Mouse (Mus musculus): ENCODE measurements at regions not wholly inside any gene's neighbourhood (a gene's known extent, or its start where the extent isn't known, plus 50 kb on each side); places are given as distances from the start of the nearest gene placed in this dataset.

GRCm38 (mm10) chr3:120811901-120812300 is 359.6 kb downstream of the Rwdd3 start:
- dilution Hi-C loops (cut with MboI; ENCODE audit: extremely low pct_ligation_motif_present, extremely low pct_unique_long_range_greater_than_20kb, low sequenced_read_pairs) = no loop called here
- no peak overlapping the region for H3K4me2 ChIP-seq (ENCODE audit: insufficient read depth, low read depth, poor library complexity, severe bottlenecking)
- no peak for DNase-seq (ENCODE audit: extremely low read depth)
- H3K79me2 ChIP-seq (replicated peaks; ENCODE audit: control insufficient read depth, extremely low read depth, insufficient read depth, poor library complexity, severe bottlenecking) = no peaks in the 10 kb centered on the region
- in situ Hi-C loops (cut with MboI; ENCODE audit: low pct_ligation_motif_present, low pct_unique_long_range_greater_than_20kb, low sequenced_read_pairs) = no loop called here
- H3K27ac ChIP-seq (ENCODE audit: insufficient read depth, low read depth) = no peak overlapping the region
- no peaks in the 10 kb centered on the region for H3K4me1 ChIP-seq (ENCODE audit: control insufficient read depth in 1 of 2, insufficient read depth in 2 of 2)
- TF ChIP-seq TBP (conservative IDR thresholded peaks at IDR 0.05; ENCODE audit: low read depth, low read length) (no peak), KAT2A (IDR thresholded peaks at IDR 0.05; ENCODE audit: insufficient replicate concordance, low read length) (no peak), UBTF (IDR thresholded peaks at IDR 0.05; ENCODE audit: low read depth, low read length) (no peak), PAX5 (IDR thresholded peaks at IDR 0.05; ENCODE audit: low read length) (no peak), POLR2A (IDR thresholded peaks at IDR 0.05; ENCODE audit: low read depth, low read length) (no peak), RAD21 (IDR thresholded peaks at IDR 0.05; ENCODE audit: low read depth, low read length) (no peak), CTCF (conservative IDR thresholded peaks at IDR 0.05 in 1 of 2, IDR thresholded peaks at IDR 0.05 in 1 of 2; ENCODE audit: low read depth in 2 of 2, low read length in 2 of 2) (no peak), MEF2A (IDR thresholded peaks at IDR 0.05; ENCODE audit: borderline replicate concordance, low read depth, low read length) (no peak), ELF1 (IDR thresholded peaks at IDR 0.05; ENCODE audit: low read depth, low read length) (no peak)
- H3K9ac ChIP-seq (ENCODE audit: insufficient read depth, low read depth) = no peak overlapping the region
- no peaks in the 10 kb centered on the region for H3K27me3 ChIP-seq (replicated peaks)
- no peaks in the 10 kb centered on the region for H3K36me3 ChIP-seq (replicated peaks in 1 of 2; ENCODE audit: control insufficient read depth in 1 of 2, insufficient read depth in 1 of 2, low read length in 1 of 2)
- peaks cover 64% of the 10 kb centered on the region for H3K9me3 ChIP-seq (replicated peaks; ENCODE audit: low read length)
- H3K4me3 ChIP-seq (replicated peaks in 1 of 3; ENCODE audit: low read depth in 2 of 3, low read length in 2 of 3, poor library complexity in 1 of 3) = no peak overlapping the region

GRCm38 (mm10) chr3:120810527-120810926 is 361.0 kb downstream of the Rwdd3 start:
- Histone ChIP-seq H3K79me2 (replicated peaks; ENCODE audit: control insufficient read depth, extremely low read depth, insufficient read depth, poor library complexity, severe bottlenecking) (no peaks in the 10 kb centered on the region), H3K36me3 (replicated peaks in 1 of 2; ENCODE audit: control insufficient read depth in 1 of 2, insufficient read depth in 1 of 2, low read length in 1 of 2) (no peaks in the 10 kb centered on the region), H3K4me2 (ENCODE audit: insufficient read depth, low read depth, poor library complexity, severe bottlenecking) (no peak overlapping the region), H3K9me3 (replicated peaks; ENCODE audit: low read length) (peaks cover 63% of the 10 kb centered on the region), H3K4me1 (ENCODE audit: control insufficient read depth in 1 of 2, insufficient read depth in 2 of 2) (no peaks in the 10 kb centered on the region), H3K4me3 (replicated peaks in 1 of 3; ENCODE audit: low read depth in 2 of 3, low read length in 2 of 3, poor library complexity in 1 of 3) (no peak overlapping the region), H3K27ac (ENCODE audit: insufficient read depth, low read depth) (no peak overlapping the region), H3K9ac (ENCODE audit: insufficient read depth, low read depth) (no peak overlapping the region), H3K27me3 (replicated peaks) (no peaks in the 10 kb centered on the region)
- dilution Hi-C loops (cut with MboI; ENCODE audit: extremely low pct_ligation_motif_present, extremely low pct_unique_long_range_greater_than_20kb, low sequenced_read_pairs) (no loop called here), in situ Hi-C loops (cut with MboI; ENCODE audit: low pct_ligation_motif_present, low pct_unique_long_range_greater_than_20kb, low sequenced_read_pairs) (no loop called here)
- DNase-seq (ENCODE audit: extremely low read depth) = no peak
- TF ChIP-seq USF2 (conservative IDR thresholded peaks at IDR 0.05; ENCODE audit: low read depth, low read length) (no peak), EP300 (IDR thresholded peaks at IDR 0.05; ENCODE audit: low read length) (no peak), CHD2 (IDR thresholded peaks at IDR 0.05; ENCODE audit: low read length) (no peak), KAT2A (IDR thresholded peaks at IDR 0.05; ENCODE audit: insufficient replicate concordance, low read length) (no peak), BHLHE40 (IDR thresholded peaks at IDR 0.05; ENCODE audit: low read depth, low read length) (no peak), ETS1 (conservative IDR thresholded peaks at IDR 0.05; ENCODE audit: low read depth, low read length) (no peak), HCFC1 (IDR thresholded peaks at IDR 0.05; ENCODE audit: low read depth, low read length) (no peak), JUND (conservative IDR thresholded peaks at IDR 0.05; ENCODE audit: low read depth, low read length) (no peak), ZMIZ1 (IDR thresholded peaks at IDR 0.05; ENCODE audit: low read depth, low read length) (no peak), MXI1 (IDR thresholded peaks at IDR 0.05; ENCODE audit: low read depth, low read length) (no peak), ZKSCAN1 (IDR thresholded peaks at IDR 0.05; ENCODE audit: borderline replicate concordance, low read depth, low read length) (no peak), SIN3A (IDR thresholded peaks at IDR 0.05; ENCODE audit: low read length) (no peak), E2F4 (IDR thresholded peaks at IDR 0.05; ENCODE audit: insufficient replicate concordance, low read depth, low read length) (no peak), MAFK (IDR thresholded peaks at IDR 0.05; ENCODE audit: insufficient replicate concordance, low read length) (no peak), UBTF (IDR thresholded peaks at IDR 0.05; ENCODE audit: low read depth, low read length) (no peak), JUN (IDR thresholded peaks at IDR 0.05; ENCODE audit: insufficient read depth, low read depth, low read length) (no peak), ZNF384 (IDR thresholded peaks at IDR 0.05; ENCODE audit: low read depth, low read length) (no peak), TBP (conservative IDR thresholded peaks at IDR 0.05; ENCODE audit: low read depth, low read length) (no peak), USF1 (IDR thresholded peaks at IDR 0.05; ENCODE audit: low read depth, low read length) (no peak)
